Mouse (Mus musculus) limb, embryonic 12.5 days (tissue): Measurements from ENCODE around the gene Esrrg. TPM values are rescaled to one million over a fixed set of nuclear protein-coding genes. Genes with fewer than 3 reads are reported as not detected.

ENCODE experiments used
- ATAC-seq: fragments of 200-750 bp; cut with Nextera tagmentation; 2 replicates; pipeline ENCODE4 v1.8.0; 2017; ENCODE audit warnings: low read depth, moderate TSS enrichment; ENCODE audit not compliant: insufficient number of reproducible peaks, insufficient read depth, low FRiP score, low TSS enrichment
- H3K27ac ChIP-seq: fragments of 300-500 bp; sonication (generic); 2 replicates; pipeline ENCODE4 v1.5.1; 2016; ENCODE audit warnings: mild to moderate bottlenecking, moderate library complexity
- H3K27me3 ChIP-seq: fragments of 300-500 bp; sonication (generic); 2 replicates; pipeline ENCODE4 v1.6.1; 2016; ENCODE audit warnings: mild to moderate bottlenecking, moderate library complexity
- H3K36me3 ChIP-seq: fragments of 300-500 bp; sonication (generic); 2 replicates; pipeline ENCODE4 v1.6.1; 2016; ENCODE audit warnings: mild to moderate bottlenecking, moderate library complexity
- H3K4me1 ChIP-seq: fragments of 300-500 bp; sonication (generic); replicated peaks from 2 replicates; pipeline ENCODE4 v1.6.1; 2016
- H3K4me2 ChIP-seq: fragments of 300-500 bp; sonication (generic); 2 replicates; pipeline ENCODE4 v1.6.1; 2016; ENCODE audit warnings: mild to moderate bottlenecking, moderate library complexity
- H3K4me3 ChIP-seq: fragments of 300-500 bp; sonication (generic); replicated peaks from 2 replicates; pipeline ENCODE4 v1.5.1; 2016; ENCODE audit warnings: mild to moderate bottlenecking
- H3K9ac ChIP-seq: fragments of 300-500 bp; sonication (generic); replicated peaks from 2 replicates; pipeline ENCODE4 v1.6.1; 2016; ENCODE audit warnings: mild to moderate bottlenecking, moderate library complexity
- H3K9me3 ChIP-seq: fragments of 300-500 bp; sonication (generic); 2 replicates; pipeline ENCODE4 v1.6.1; 2016; ENCODE audit warnings: mild to moderate bottlenecking, moderate library complexity
- WGBS: fragments of 180-500 bp; shearing (Covaris S2); methylation state at CpG from one replicate; pipeline ENCODE4 v1.1.7; 2016; 5-methylcytosine and 5-hydroxymethylcytosine counted together
- polyA plus RNA-seq: library from polyadenylated mRNA; unstranded; fragments of >200 nt; fragmentation: Nextera tagmentation; extraction: Ambion mirVana; gene quantifications from 2 replicates; pipeline ENCODE4 v1.2.1, GENCODE M21; 2016

Gene Esrrg
- polyA plus RNA-seq, 1 experiment from 2014 or later, result 1.9 TPM

GRCm38 (mm10) chr1:187888142-187888541, 279.6 kb downstream of the Esrrg start:
- H3K36me3 ChIP-seq, result no peaks in the 10 kb centered on the region
- H3K9ac ChIP-seq, result no peak overlapping the region
- no peaks in the 10 kb centered on the region for H3K9me3 ChIP-seq
- no peaks in the 10 kb centered on the region for H3K27me3 ChIP-seq
- no peak overlapping the region for H3K4me2 ChIP-seq
- H3K4me1 ChIP-seq, result no peaks in the 10 kb centered on the region
- no peak overlapping the region for H3K27ac ChIP-seq
- ATAC-seq, result no peak
- H3K4me3 ChIP-seq, result no peak overlapping the region
- WGBS, result 62% methylated on average over 8 of the region's 8 CpGs

GRCm38 (mm10) chr1:187889096-187889495, 280.5 kb downstream of the Esrrg start:
- H3K9me3 ChIP-seq, result no peaks in the 10 kb centered on the region
- WGBS, result 93% methylated on average over 4 of the region's 4 CpGs
- no peaks in the 10 kb centered on the region for H3K36me3 ChIP-seq
- no peak overlapping the region for H3K4me3 ChIP-seq
- no peak for ATAC-seq
- H3K9ac ChIP-seq, result no peak overlapping the region
- no peak overlapping the region for H3K4me2 ChIP-seq
- H3K4me1 ChIP-seq, result no peaks in the 10 kb centered on the region
- no peaks in the 10 kb centered on the region for H3K27me3 ChIP-seq
- H3K27ac ChIP-seq, result no peak overlapping the region

GRCm38 (mm10) chr1:187891262-187891661, 282.7 kb downstream of the Esrrg start:
- ATAC-seq, result no peak
- Histone ChIP-seq H3K27me3 (no peaks in the 10 kb centered on the region), H3K4me1 (no peaks in the 10 kb centered on the region), H3K9ac (no peak overlapping the region), H3K36me3 (no peaks in the 10 kb centered on the region), H3K9me3 (no peaks in the 10 kb centered on the region), H3K4me3 (no peak overlapping the region), H3K27ac (no peak overlapping the region), H3K4me2 (no peak overlapping the region)
- 90% methylated on average over 9 of the region's 9 CpGs for WGBS

GRCm38 (mm10) chr1:187895459-187895858, 286.9 kb downstream of the Esrrg start:
- Histone ChIP-seq H3K9me3 (no peaks in the 10 kb centered on the region), H3K4me3 (no peak overlapping the region), H3K36me3 (no peaks in the 10 kb centered on the region), H3K9ac (no peak overlapping the region), H3K4me1 (no peaks in the 10 kb centered on the region; the same call in 1 of the 2 replicates), H3K4me2 (no peak overlapping the region), H3K27me3 (no peaks in the 10 kb centered on the region), H3K27ac (no peak overlapping the region)
- ATAC-seq, result no peak
- 47% methylated on average over 1 of the region's 1 CpGs for WGBS

GRCm38 (mm10) chr1:187896291-187896690, 287.7 kb downstream of the Esrrg start:
- no peaks in the 10 kb centered on the region for H3K27me3 ChIP-seq
- H3K36me3 ChIP-seq, result no peaks in the 10 kb centered on the region
- no peak overlapping the region for H3K27ac ChIP-seq
- no peak overlapping the region for H3K4me3 ChIP-seq
- H3K4me2 ChIP-seq, result no peak overlapping the region
- H3K4me1 ChIP-seq, result no peaks in the 10 kb centered on the region; the same call in 1 of the 2 replicates
- 65% methylated on average over 3 of the region's 3 CpGs for WGBS
- no peak overlapping the region for H3K9ac ChIP-seq
- no peak for ATAC-seq
- no peaks in the 10 kb centered on the region for H3K9me3 ChIP-seq

- H3K4me2 ChIP-seq, result no peak overlapping the region
- no peaks in the 10 kb centered on the region for H3K9me3 ChIP-seq
- H3K27ac ChIP-seq, result no peak overlapping the region
- no peak for ATAC-seq
- H3K9ac ChIP-seq, result no peak overlapping the region
- H3K4me1 ChIP-seq, result no peaks in the 10 kb centered on the region; the same call in 1 of the 2 replicates
- WGBS, result 92% methylated on average over 7 of the region's 7 CpGs
- H3K4me3 ChIP-seq, result no peak overlapping the region
- H3K27me3 ChIP-seq, result no peaks in the 10 kb centered on the region
- no peaks in the 10 kb centered on the region for H3K36me3 ChIP-seq
Observed at GRCm38 (mm10) chr1:187896910-187897309, 288.3 kb downstream of the Esrrg start.

GRCm38 (mm10) chr1:187899541-187899940, 290.9 kb downstream of the Esrrg start:
- Histone ChIP-seq H3K27ac (no peak overlapping the region), H3K36me3 (no peaks in the 10 kb centered on the region), H3K4me3 (no peak overlapping the region), H3K27me3 (no peaks in the 10 kb centered on the region), H3K4me1 (no peaks in the 10 kb centered on the region; the same call in 1 of the 2 replicates), H3K9ac (no peak overlapping the region), H3K9me3 (no peaks in the 10 kb centered on the region), H3K4me2 (no peak overlapping the region)
- 73% methylated on average over 4 of the region's 4 CpGs for WGBS
- ATAC-seq, result no peak

- ATAC-seq, result no peak
- Histone ChIP-seq H3K36me3 (no peaks in the 10 kb centered on the region), H3K27me3 (no peaks in the 10 kb centered on the region), H3K4me2 (no peak overlapping the region), H3K4me3 (no peak overlapping the region), H3K9ac (no peak overlapping the region), H3K27ac (no peak overlapping the region), H3K9me3 (no peaks in the 10 kb centered on the region), H3K4me1 (no peaks in the 10 kb centered on the region; the same call in 1 of the 2 replicates)
- 45% methylated on average over 6 of the region's 6 CpGs for WGBS
Observed at GRCm38 (mm10) chr1:187900756-187901155, 292.2 kb downstream of the Esrrg start.

GRCm38 (mm10) chr1:187902176-187902575, 293.6 kb downstream of the Esrrg start:
- Histone ChIP-seq H3K4me2 (no peak overlapping the region), H3K4me1 (peaks cover 2% of the 10 kb centered on the region), H3K27ac (no peak overlapping the region), H3K27me3 (no peaks in the 10 kb centered on the region), H3K9me3 (no peaks in the 10 kb centered on the region), H3K36me3 (no peaks in the 10 kb centered on the region), H3K9ac (no peak overlapping the region), H3K4me3 (no peak overlapping the region)
- ATAC-seq, result no peak
- WGBS, result 18% methylated on average over 3 of the region's 3 CpGs

GRCm38 (mm10) chr1:187904731-187905130, 296.1 kb downstream of the Esrrg start:
- Histone ChIP-seq H3K27me3 (no peaks in the 10 kb centered on the region), H3K9me3 (no peaks in the 10 kb centered on the region), H3K4me3 (no peak overlapping the region), H3K9ac (no peak overlapping the region), H3K27ac (no peak overlapping the region), H3K36me3 (no peaks in the 10 kb centered on the region), H3K4me2 (no peak overlapping the region), H3K4me1 (peaks cover 16% of the 10 kb centered on the region)
- WGBS, result 85% methylated on average over 4 of the region's 4 CpGs
- ATAC-seq, result no peak

- Histone ChIP-seq H3K27ac (no peak overlapping the region), H3K9ac (no peak overlapping the region), H3K36me3 (no peaks in the 10 kb centered on the region), H3K4me3 (no peak overlapping the region), H3K4me2 (peak overlapping the region; percentile 26; the same call in 1 of the 2 replicates), H3K27me3 (no peaks in the 10 kb centered on the region), H3K4me1 (peaks cover 16% of the 10 kb centered on the region), H3K9me3 (no peaks in the 10 kb centered on the region)
- WGBS, result 70% methylated on average over 7 of the region's 7 CpGs
- ATAC-seq, result peak; percentile 40; the same call in 1 of the 2 replicates
Observed at GRCm38 (mm10) chr1:187907407-187907806, 298.8 kb downstream of the Esrrg start.

- peak; percentile 90 for ATAC-seq
Observed at GRCm38 (mm10) chr1:187907871-187908270, 299.3 kb downstream of the Esrrg start.

More at GRCm38 (mm10) chr1:187907871-187908270, 299.3 kb downstream of the Esrrg start:
- H3K4me1 ChIP-seq, result peaks cover 16% of the 10 kb centered on the region
- 3% methylated on average over 3 of the region's 3 CpGs for WGBS
- peak overlapping the region; percentile 26; the same call in 1 of the 2 replicates for H3K4me2 ChIP-seq
- H3K9me3 ChIP-seq, result no peaks in the 10 kb centered on the region
- H3K27ac ChIP-seq, result 0 out of 2 replicates have a peak overlapping the region, but pooled peaks have one; percentile 23
- H3K36me3 ChIP-seq, result no peaks in the 10 kb centered on the region
- no peak overlapping the region for H3K9ac ChIP-seq
- no peak overlapping the region for H3K4me3 ChIP-seq
- H3K27me3 ChIP-seq, result no peaks in the 10 kb centered on the region
